Mouse (Mus musculus): ENCODE data around the gene Ppm1h. TPM values are rescaled to one million over a fixed set of nuclear protein-coding genes. Genes with fewer than 3 reads are reported as not detected.

Gene Ppm1h
- total and polyA plus RNA-seq, 3 experiments: 1.2 to 1.3 (median 1.3) TPM

GRCm38 (mm10) chr10:122821549-122821948 is 143.0 kb downstream of the Ppm1h start:
- in situ Hi-C loops (cut with MboI; ENCODE audit: low pct_ligation_motif_present, low pct_unique_long_range_greater_than_20kb, low sequenced_read_pairs) (no loop called here), dilution Hi-C loops (cut with MboI; ENCODE audit: extremely low pct_ligation_motif_present, extremely low pct_unique_long_range_greater_than_20kb, low sequenced_read_pairs) (no loop called here)
- no peaks in the 10 kb centered on the region for H3K36me3 ChIP-seq (replicated peaks in 1 of 2; ENCODE audit: control insufficient read depth in 1 of 2, insufficient read depth in 1 of 2, low read length in 1 of 2)
- TF ChIP-seq CTCF (conservative IDR thresholded peaks at IDR 0.05 in 1 of 2, IDR thresholded peaks at IDR 0.05 in 1 of 2; ENCODE audit: low read depth in 2 of 2, low read length in 2 of 2): no peak
- TF ChIP-seq MAX (IDR thresholded peaks at IDR 0.05; ENCODE audit: low read length): no peak
- TF ChIP-seq ZKSCAN1 (IDR thresholded peaks at IDR 0.05; ENCODE audit: borderline replicate concordance, low read depth, low read length): no peak
- no peak for TF ChIP-seq ZMIZ1 (IDR thresholded peaks at IDR 0.05; ENCODE audit: low read depth, low read length)
- TF ChIP-seq HCFC1 (IDR thresholded peaks at IDR 0.05; ENCODE audit: low read depth, low read length): no peak
- no peak for TF ChIP-seq IRF4 (IDR thresholded peaks at IDR 0.05; ENCODE audit: low read depth, low read length)
- TF ChIP-seq POLR2AphosphoS2 (IDR thresholded peaks at IDR 0.05; ENCODE audit: low read depth, low read length): no peak
- no peak for TF ChIP-seq TCF12 (IDR thresholded peaks at IDR 0.05; ENCODE audit: low read depth, low read length)
- no peak for TF ChIP-seq USF1 (IDR thresholded peaks at IDR 0.05; ENCODE audit: low read depth, low read length)
- TF ChIP-seq SIN3A (IDR thresholded peaks at IDR 0.05; ENCODE audit: low read length): no peak
- no peak for TF ChIP-seq POLR2A (IDR thresholded peaks at IDR 0.05; ENCODE audit: low read depth, low read length)
- no peak for TF ChIP-seq MYC (IDR thresholded peaks at IDR 0.05; ENCODE audit: low read depth, low read length)
- TF ChIP-seq MAFK (IDR thresholded peaks at IDR 0.05; ENCODE audit: insufficient replicate concordance, low read length): no peak
- no peak for TF ChIP-seq E2F4 (IDR thresholded peaks at IDR 0.05; ENCODE audit: insufficient replicate concordance, low read depth, low read length)
- no peak for TF ChIP-seq SMC3 (IDR thresholded peaks at IDR 0.05; ENCODE audit: low read depth, low read length)
- TF ChIP-seq EP300 (IDR thresholded peaks at IDR 0.05; ENCODE audit: low read length): no peak
- no peak for TF ChIP-seq RCOR1 (conservative IDR thresholded peaks at IDR 0.05; ENCODE audit: low read depth, low read length)
- no peak for TF ChIP-seq JUND (conservative IDR thresholded peaks at IDR 0.05; ENCODE audit: low read depth, low read length)
- TF ChIP-seq ZNF384 (IDR thresholded peaks at IDR 0.05; ENCODE audit: low read depth, low read length): no peak
- no peak overlapping the region for H3K27ac ChIP-seq (ENCODE audit: insufficient read depth, low read depth)
- no peak overlapping the region for H3K9ac ChIP-seq (ENCODE audit: insufficient read depth, low read depth)
- H3K27me3 ChIP-seq (replicated peaks): no peaks in the 10 kb centered on the region
- H3K79me2 ChIP-seq (replicated peaks; ENCODE audit: control insufficient read depth, extremely low read depth, insufficient read depth, poor library complexity, severe bottlenecking): no peaks in the 10 kb centered on the region
- H3K4me3 ChIP-seq (replicated peaks in 1 of 3; ENCODE audit: low read depth in 2 of 3, low read length in 2 of 3, poor library complexity in 1 of 3): no peak overlapping the region
- H3K9me3 ChIP-seq (replicated peaks; ENCODE audit: low read length): no peaks in the 10 kb centered on the region
- no peak for DNase-seq (ENCODE audit: extremely low read depth)
- no peaks in the 10 kb centered on the region for H3K4me1 ChIP-seq (ENCODE audit: control insufficient read depth in 1 of 2, insufficient read depth in 2 of 2)
- no peak overlapping the region for H3K4me2 ChIP-seq (ENCODE audit: insufficient read depth, low read depth, poor library complexity, severe bottlenecking)

DNA sequence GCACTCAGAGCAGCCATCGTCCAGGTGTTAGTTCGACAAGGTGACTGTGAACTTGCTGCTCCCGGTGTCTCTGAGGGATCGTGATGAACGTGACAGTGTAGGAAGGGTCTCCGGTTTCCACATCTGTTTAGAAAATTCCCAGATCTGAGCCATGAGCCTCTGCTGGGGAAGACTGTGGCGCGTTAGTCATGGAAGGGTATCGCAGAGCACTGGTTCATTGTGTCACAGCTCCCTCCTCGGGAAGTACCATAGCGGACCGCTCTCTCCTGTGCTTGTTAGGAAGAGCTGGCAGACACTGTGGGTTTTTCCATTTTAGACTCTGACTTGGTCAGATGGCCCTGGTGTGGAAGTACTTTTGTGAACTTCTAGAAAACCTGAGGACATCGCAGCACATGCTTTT is 145.1 kb downstream of the Ppm1h start:
- H3K36me3 ChIP-seq (replicated peaks in 1 of 2; ENCODE audit: control insufficient read depth in 1 of 2, insufficient read depth in 1 of 2, low read length in 1 of 2): no peaks in the 10 kb centered on the region
- TF ChIP-seq E2F4 (IDR thresholded peaks at IDR 0.05; ENCODE audit: insufficient replicate concordance, low read depth, low read length) (no peak), TBP (conservative IDR thresholded peaks at IDR 0.05; ENCODE audit: low read depth, low read length) (no peak), ZC3H11A (IDR thresholded peaks at IDR 0.05; ENCODE audit: low read depth, low read length) (no peak), ZNF384 (IDR thresholded peaks at IDR 0.05; ENCODE audit: low read depth, low read length) (no peak)
- H3K9ac ChIP-seq (ENCODE audit: insufficient read depth, low read depth): no peak overlapping the region
- H3K79me2 ChIP-seq (replicated peaks; ENCODE audit: control insufficient read depth, extremely low read depth, insufficient read depth, poor library complexity, severe bottlenecking): no peaks in the 10 kb centered on the region
- no peak overlapping the region for H3K27ac ChIP-seq (ENCODE audit: insufficient read depth, low read depth)
- H3K4me2 ChIP-seq (ENCODE audit: insufficient read depth, low read depth, poor library complexity, severe bottlenecking): no peak overlapping the region
- in situ Hi-C loops (cut with MboI; ENCODE audit: low pct_ligation_motif_present, low pct_unique_long_range_greater_than_20kb, low sequenced_read_pairs) (no loop called here), dilution Hi-C loops (cut with MboI; ENCODE audit: extremely low pct_ligation_motif_present, extremely low pct_unique_long_range_greater_than_20kb, low sequenced_read_pairs) (no loop called here)
- no peak overlapping the region for H3K4me3 ChIP-seq (replicated peaks in 1 of 3; ENCODE audit: low read depth in 2 of 3, low read length in 2 of 3, poor library complexity in 1 of 3)
- DNase-seq (ENCODE audit: extremely low read depth): no peak
- H3K9me3 ChIP-seq (replicated peaks; ENCODE audit: low read length): no peaks in the 10 kb centered on the region
- H3K4me1 ChIP-seq (ENCODE audit: control insufficient read depth in 1 of 2, insufficient read depth in 2 of 2): no peaks in the 10 kb centered on the region
- no peaks in the 10 kb centered on the region for H3K27me3 ChIP-seq (replicated peaks)
